Mouse (Mus musculus): ENCODE measurements at regions not wholly inside any gene's neighbourhood (a gene's known extent, or its start where the extent isn't known, plus 50 kb on each side); places are given as distances from the start of the nearest gene placed in this dataset.

- peak in 1 of 2 experiments; percentile 74 for DNase-seq
- Histone ChIP-seq H3K4me1 (ENCODE audit: control insufficient read depth, insufficient read depth, low read length) (no peaks in the 10 kb centered on the region; the same call in 1 of the 2 replicates), H3K4me3 (replicated peaks; ENCODE audit: insufficient read depth, low read depth, low read length) (no peak overlapping the region), H3K27ac (ENCODE audit: insufficient read depth, low read length) (no peak overlapping the region), H3K27me3 (ENCODE audit: control insufficient read depth, insufficient read depth, low read length) (no peaks in the 10 kb centered on the region)
- 8% methylated on average over 4 of the region's 4 CpGs for WGBS
- no peak for TF ChIP-seq CTCF (IDR thresholded peaks at IDR 0.05; ENCODE audit: borderline replicate concordance, insufficient read depth, low read depth, low read length)
- no peak for TF ChIP-seq POLR2A (IDR thresholded peaks at IDR 0.05; ENCODE audit: borderline replicate concordance, insufficient read depth, low read length)
Observed at GRCm38 (mm10) chrX:15061641-15062040, 850.7 kb downstream of the H2al1n start.

GRCm38 (mm10) chrX:15065700-15066099 is 854.8 kb downstream of the H2al1n start:
- peak in 1 of 2 experiments; percentile 54 for DNase-seq
- no peak overlapping the region for H3K27ac ChIP-seq (ENCODE audit: insufficient read depth, low read length)
- TF ChIP-seq POLR2A (IDR thresholded peaks at IDR 0.05; ENCODE audit: borderline replicate concordance, insufficient read depth, low read length) (no peak), CTCF (IDR thresholded peaks at IDR 0.05; ENCODE audit: borderline replicate concordance, insufficient read depth, low read depth, low read length) (no peak)
- H3K4me3 ChIP-seq (replicated peaks; ENCODE audit: insufficient read depth, low read depth, low read length), result no peak overlapping the region
- no peaks in the 10 kb centered on the region; the same call in 1 of the 2 replicates for H3K4me1 ChIP-seq (ENCODE audit: control insufficient read depth, insufficient read depth, low read length)
- no peaks in the 10 kb centered on the region for H3K27me3 ChIP-seq (ENCODE audit: control insufficient read depth, insufficient read depth, low read length)
